Mouse (Mus musculus) thymus, postnatal 4 days (tissue): ENCODE results near the gene Zfp36l1.
A peak's percentile ranks its signal among the peaks of the same experiment; 100 is the strongest.

Experiments
- DNase-seq: peaks from one replicate; pipeline ENCODE4 v3.0.0; 2021

The Zfp36l1 gene

DNA sequence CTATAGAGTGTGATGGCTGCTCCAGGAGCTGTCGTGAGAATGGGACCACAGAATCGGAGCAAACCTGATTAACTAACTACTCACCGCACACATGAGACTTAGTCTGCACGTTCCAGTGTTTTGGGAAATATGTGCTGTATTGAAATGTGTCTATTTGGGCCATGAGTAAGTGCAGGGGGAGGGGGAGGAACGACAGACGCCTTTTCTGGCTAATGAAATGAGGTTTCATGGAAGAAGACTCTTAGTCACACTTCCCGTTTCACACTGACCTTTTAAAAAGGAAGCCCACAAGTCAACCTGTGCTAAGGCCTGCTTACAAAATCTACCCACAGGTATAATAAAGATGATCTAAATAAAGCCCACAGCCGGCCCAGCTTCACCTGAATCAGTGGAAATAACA lies 47.8 kb downstream of the Zfp36l1 start:
- no peak for DNase-seq

DNA sequence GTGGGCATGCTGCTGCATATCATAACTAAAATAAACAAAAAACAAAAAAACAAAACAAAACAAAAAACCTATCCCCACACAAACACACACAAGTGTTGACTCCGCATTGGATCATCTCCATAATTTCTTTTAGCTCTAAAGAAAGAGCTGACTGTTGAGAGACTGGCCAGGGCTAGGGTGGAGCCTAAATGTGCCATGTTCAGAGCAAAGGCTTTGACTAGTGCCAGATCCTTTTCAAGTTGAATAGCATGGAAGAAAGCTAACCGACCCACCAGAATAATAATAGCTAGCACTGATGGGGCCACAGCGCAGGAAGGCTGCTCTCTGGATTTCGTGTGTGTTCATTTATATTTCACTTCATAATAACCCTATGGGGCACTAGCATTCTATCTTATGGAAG lies 48.5 kb downstream of the Zfp36l1 start:
- no peak for DNase-seq

DNA sequence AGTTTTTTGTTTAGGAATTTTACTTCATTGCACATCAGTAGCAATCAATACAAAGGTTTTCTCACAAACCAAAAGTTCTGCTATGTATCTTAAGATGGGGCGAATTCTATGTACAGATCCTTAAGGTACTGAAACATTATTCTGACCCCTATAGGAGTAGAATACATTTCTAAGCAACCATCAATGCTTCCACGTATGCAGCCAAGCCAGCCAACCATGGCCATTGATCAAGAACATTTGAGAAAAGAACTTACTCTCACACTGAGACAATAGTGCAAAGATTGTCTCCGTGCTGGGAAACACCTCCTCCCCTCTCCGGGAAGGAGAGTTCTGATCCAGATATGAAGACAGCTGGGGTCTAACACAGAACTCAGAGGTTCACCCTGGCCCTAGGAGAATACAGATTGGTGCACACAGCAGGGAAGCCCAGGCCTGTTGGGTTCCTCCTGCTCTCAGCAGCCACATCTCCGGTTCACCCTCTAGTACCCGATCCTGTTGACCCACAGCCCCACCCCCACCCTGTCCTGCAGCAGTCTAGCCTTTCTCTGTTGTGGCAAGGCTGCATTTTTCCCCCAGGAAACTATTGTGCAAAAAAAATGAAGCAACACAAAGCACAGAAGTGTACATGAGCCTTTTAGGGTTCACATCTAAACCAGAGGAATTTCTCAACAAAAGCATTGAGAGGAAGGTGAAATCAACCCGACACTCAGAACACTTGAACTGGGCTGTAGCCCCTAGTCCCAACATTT lies 49.2 kb downstream of the Zfp36l1 start:
- DNase-seq: no peak

DNA sequence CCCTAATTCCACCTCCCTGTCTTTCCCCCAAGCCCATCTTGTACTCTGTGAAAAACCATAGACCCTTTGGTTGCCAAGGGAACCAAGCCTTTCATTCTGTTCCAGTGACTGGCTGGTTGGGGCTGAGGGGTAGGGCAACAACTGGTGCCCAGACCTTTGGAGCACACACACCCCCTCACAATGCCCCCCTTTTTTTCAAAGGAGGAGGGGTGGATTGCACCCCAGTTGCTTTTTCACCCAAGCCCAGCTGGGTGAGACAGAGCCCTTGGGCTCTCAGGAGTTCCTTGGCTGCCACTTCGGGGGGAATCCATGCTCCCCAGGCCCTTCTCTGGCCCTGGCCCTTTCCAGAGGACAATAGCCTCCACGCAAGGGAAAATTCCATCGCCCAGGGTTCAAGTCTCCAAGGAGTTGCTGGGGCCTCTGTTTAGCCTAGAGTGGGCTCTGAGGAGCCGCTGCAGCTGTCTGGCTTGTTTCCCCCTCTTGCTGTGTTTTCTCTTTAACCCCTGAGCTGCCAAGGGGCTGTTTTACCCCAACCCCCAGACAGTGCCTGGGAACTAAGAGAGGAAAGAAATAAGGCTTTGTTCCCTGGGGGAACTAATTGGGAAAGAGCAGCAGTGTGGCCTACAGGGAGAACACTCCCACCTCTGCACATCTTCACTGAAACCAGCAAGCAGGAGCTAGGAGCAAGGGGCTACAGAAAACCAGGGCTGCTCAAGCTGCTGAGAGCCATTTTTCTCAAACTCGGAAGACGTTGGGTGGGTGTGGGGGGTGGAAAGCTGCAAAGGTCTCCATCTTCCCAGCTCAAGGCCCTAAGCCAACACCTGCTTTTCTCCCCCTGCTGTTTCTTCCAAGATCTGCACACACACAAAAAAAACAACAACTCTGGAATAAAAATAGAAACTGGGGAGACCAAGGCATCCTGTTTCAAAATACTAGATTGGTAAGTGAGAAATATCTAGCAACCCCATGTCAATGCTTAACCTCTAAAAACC lies 50.1 kb downstream of the Zfp36l1 start:
- DNase-seq: peak; percentile 50

DNA sequence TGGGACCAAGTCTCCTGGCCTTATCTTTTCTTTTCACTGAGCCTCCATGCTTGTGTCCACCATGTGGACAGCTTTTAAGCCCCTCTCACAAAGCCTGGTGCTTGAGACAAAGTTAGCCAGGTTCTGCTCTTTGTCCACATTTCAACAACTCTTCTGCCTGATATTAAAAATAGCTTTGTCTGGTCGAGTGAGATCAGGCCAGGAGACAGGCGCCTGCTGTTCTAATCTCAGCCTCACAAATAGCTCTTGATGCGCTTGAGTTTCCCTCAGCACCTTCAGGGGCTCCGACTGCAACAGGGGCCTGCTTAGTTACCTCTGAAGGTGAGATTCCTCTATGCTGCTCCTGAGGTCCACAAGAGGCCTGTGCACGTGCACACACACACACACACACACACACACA lies 51.0 kb downstream of the Zfp36l1 start:
- DNase-seq: no peak

DNA sequence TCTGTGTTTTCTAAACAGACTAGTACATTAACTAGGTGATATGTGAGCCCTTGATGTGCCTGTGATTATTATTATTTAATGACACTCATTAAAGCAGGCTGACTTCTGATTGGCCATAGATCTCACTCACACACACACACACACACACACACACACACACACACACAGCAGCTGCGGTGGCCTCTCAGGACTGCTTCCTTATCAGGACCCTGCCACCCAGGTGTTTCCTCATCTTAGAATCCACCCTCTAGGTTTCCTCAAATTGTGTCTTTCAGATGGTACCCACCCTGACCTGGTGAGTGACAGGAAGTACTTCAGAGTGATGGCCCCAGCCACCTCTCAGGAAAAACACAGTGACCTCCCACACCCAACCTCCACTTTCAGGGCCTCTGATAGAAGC lies 52.0 kb downstream of the Zfp36l1 start:
- peak; percentile 49 for DNase-seq

DNA sequence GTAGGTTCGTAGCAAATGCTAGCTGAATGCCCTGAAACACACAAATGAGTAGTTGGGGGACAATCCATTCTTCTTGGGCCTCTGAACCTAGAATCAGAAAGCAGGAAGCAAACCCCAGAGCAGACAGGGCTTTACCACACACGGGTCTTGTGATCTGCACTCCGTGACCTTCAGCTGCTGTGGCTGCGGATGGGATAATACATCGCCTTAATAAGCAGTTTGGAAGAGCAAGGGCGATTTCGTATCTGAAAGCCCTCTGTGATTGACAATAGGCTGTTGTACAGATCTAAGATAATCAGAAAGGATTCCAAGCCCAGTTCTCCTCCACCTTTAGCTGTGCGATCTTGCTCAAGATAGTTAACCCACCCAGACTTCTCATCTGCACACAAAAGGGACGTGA lies 52.5 kb downstream of the Zfp36l1 start:
- peak; percentile 33 for DNase-seq

DNA sequence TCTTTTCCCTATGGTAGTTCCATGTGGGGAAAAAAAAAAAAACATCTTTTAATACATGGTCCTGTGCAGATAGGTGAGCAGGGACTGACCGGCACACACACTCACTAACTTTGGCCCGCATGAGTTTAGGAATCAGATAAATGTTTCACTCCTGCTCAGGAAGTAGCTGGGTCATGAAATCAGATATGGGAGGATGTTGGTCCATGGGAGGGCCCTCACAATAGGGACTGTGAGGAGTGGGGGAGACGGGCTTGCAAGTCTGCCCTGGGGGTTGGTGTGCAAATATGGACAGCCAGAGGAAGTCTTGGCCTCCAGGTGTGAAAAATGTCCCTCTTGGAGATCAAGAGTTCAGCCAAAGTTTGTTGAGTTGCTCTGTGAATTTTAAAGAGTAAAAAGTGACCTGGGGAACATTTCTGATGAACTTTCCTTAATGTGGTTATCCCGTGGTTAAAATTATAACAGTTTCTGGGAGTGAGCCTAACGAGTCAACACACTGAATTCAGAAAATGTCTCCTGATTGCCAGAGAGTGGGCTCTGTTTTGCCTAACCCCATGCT lies 53.0 kb downstream of the Zfp36l1 start:
- no peak for DNase-seq
